Mouse (Mus musculus): ENCODE measurements around the gene Olfr826. TPM values are rescaled to one million over a fixed set of nuclear protein-coding genes. Genes with fewer than 3 reads are reported as not detected.
"Not testable (repeated sequence)": the region's sequence is repeated elsewhere in the genome, so short reads cannot be mapped to it uniquely, and the experiment has no call there.

Olfr826 gene
- polyA plus RNA-seq, 1 experiment from 2014 or later: not detected

DNA sequence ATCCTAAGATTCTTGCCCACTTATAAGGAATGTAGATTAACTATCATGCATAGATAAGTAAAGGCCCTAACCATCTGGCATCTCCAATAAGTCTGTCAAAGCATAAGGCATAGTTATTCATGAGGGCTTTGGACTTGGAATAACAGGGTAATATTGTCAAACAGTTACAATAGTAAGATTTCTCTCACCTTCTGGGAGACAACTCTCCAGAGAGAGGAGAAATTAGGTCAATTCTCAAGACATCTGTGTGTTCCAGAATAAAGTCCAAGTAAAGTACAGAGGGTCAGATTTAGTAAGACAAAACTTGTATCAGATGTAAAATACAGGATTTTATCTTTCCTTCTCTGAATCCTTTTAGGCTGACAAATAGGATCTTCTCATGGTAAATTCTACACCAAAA, 17.3 kb downstream of the Olfr826 start, which contains the start of gene Olfr825:
Gene Olfr825 (minus strand): TSS at position 101 of the 400 bp plus-strand sequence.
- Histone ChIP-seq H3K27ac (replicated peaks) (no peak within 1 kb of the TSS), H3K9ac (ENCODE audit: low read length) (no peak within 1 kb of the TSS), H3K4me3 (ENCODE audit: low read depth, low read length) (no peak within 1 kb of the TSS), H3K4me1 (replicated peaks; ENCODE audit: control insufficient read depth, insufficient read depth) (no peaks in the 10 kb centered on the region), H3K36me3 (ENCODE audit: control insufficient read depth, insufficient read depth, low read length) (no peaks in the 10 kb centered on the region), H3K9me3 (ENCODE audit: control insufficient read depth, low read length) (no peaks in the 10 kb centered on the region), H3K27me3 (ENCODE audit: control insufficient read depth, insufficient read depth, low read length) (no peaks in the 10 kb centered on the region), H3K4me2 (replicated peaks; ENCODE audit: low read depth) (no peak within 1 kb of the TSS)
- TF ChIP-seq EP300 (optimal IDR thresholded peaks at IDR 0.05) (no peak), CTCF (IDR thresholded peaks at IDR 0.05; ENCODE audit: low read depth) (no peak)
- DNase-seq (ENCODE audit: low spot score) (no peak), ATAC-seq (ENCODE audit: low FRiP score, low TSS enrichment) (no peak)

DNA sequence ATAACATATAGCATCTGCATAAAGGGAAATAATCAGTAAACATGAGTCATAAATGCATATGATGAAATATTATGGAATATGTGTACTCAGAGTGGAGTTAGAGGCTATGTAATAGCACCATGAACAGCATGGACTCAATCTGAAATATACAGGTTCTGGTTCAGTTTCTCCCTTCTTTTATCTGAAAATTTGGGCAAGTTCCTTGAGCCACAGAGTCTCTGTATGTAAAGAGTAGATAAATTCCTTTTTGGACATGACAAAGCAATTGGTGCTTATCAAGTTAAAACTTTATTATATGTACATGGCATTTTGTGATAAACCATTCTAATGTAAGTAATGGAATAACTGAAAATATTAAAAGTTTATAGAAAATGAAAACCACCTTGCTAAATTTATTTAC, 18.8 kb downstream of the Olfr826 start:
- no peak for TF ChIP-seq EP300 (optimal IDR thresholded peaks at IDR 0.05)
- no peak for TF ChIP-seq CTCF (IDR thresholded peaks at IDR 0.05; ENCODE audit: low read depth)
- DNase-seq (ENCODE audit: low spot score) (no peak), ATAC-seq (ENCODE audit: low FRiP score, low TSS enrichment) (no peak)
- Histone ChIP-seq H3K27me3 (ENCODE audit: control insufficient read depth, insufficient read depth, low read length) (no peaks in the 10 kb centered on the region), H3K36me3 (ENCODE audit: control insufficient read depth, insufficient read depth, low read length) (no peaks in the 10 kb centered on the region), H3K4me1 (replicated peaks; ENCODE audit: control insufficient read depth, insufficient read depth) (no peaks in the 10 kb centered on the region), H3K4me3 (ENCODE audit: low read depth, low read length) (no peak overlapping the region), H3K27ac (replicated peaks) (no peak overlapping the region), H3K9ac (ENCODE audit: low read length) (no peak overlapping the region), H3K9me3 (ENCODE audit: control insufficient read depth, low read length) (no peaks in the 10 kb centered on the region), H3K4me2 (replicated peaks; ENCODE audit: low read depth) (no peak overlapping the region)

DNA sequence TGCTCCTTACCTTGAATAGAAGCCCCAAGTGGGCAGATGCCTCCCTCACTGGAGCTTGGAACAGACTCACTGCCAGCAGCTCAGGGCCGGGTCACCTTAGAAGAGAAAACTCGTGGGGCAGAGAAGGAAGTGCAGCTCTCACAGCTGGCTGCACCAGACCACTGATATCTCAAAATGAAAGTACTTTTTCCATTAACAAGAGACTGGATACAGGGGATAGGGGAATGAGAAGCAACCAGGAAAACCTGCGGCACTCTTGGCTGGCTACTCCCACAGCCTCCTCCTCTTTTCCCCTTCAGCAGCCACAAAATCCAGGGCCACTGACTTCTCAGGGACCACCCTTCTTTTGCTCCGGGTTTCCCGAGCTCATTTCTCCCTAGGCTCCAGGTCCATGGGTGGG, 39.9 kb downstream of the Olfr826 start:
- no peak overlapping the region for H3K27ac ChIP-seq (replicated peaks)
- no peak for DNase-seq (ENCODE audit: low spot score)
- H3K36me3 ChIP-seq (ENCODE audit: control insufficient read depth, insufficient read depth, low read length): no peaks in the 10 kb centered on the region
- no peak for ATAC-seq (ENCODE audit: low FRiP score, low TSS enrichment)
- WGBS: 77% methylated on average over 5 of the region's 5 CpGs
- TF ChIP-seq EP300 (optimal IDR thresholded peaks at IDR 0.05) (no peak), CTCF (IDR thresholded peaks at IDR 0.05; ENCODE audit: low read depth) (no peak)
- no peaks in the 10 kb centered on the region for H3K27me3 ChIP-seq (ENCODE audit: control insufficient read depth, insufficient read depth, low read length)
- no peak overlapping the region for H3K4me3 ChIP-seq (ENCODE audit: low read depth, low read length)
- no peak overlapping the region for H3K9ac ChIP-seq (ENCODE audit: low read length)
- no peak overlapping the region for H3K4me2 ChIP-seq (replicated peaks; ENCODE audit: low read depth)
- H3K4me1 ChIP-seq (replicated peaks; ENCODE audit: control insufficient read depth, insufficient read depth): no peaks in the 10 kb centered on the region
- no peaks in the 10 kb centered on the region for H3K9me3 ChIP-seq (ENCODE audit: control insufficient read depth, low read length)

DNA sequence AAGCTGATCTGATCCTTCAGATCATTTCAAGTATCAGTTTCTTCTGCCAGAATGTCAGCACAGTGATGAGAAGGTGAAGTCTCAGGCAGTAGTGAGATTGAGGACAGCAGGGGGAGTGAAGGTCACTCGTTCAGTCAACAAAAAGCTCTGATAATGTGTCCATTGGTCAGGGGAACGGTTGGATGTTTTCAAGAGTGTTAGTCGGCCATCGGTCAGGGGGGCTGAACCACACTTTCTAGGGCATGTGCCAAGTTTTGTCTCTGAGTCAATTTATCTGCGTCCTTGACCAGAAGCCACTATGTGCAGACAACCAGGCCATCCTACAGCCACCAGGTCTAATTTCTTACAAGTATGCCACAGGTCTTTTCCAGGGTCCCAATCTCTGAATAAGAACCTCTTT, 41.5 kb downstream of the Olfr826 start:
- WGBS: 75% methylated on average over 5 of the region's 5 CpGs
- not testable (repeated sequence) for H3K4me2 ChIP-seq (replicated peaks; ENCODE audit: low read depth); H3K36me3 ChIP-seq (ENCODE audit: control insufficient read depth, insufficient read depth, low read length); H3K9me3 ChIP-seq (ENCODE audit: control insufficient read depth, low read length); H3K4me1 ChIP-seq (replicated peaks; ENCODE audit: control insufficient read depth, insufficient read depth); H3K27me3 ChIP-seq (ENCODE audit: control insufficient read depth, insufficient read depth, low read length); H3K27ac ChIP-seq (replicated peaks); H3K4me3 ChIP-seq (ENCODE audit: low read depth, low read length); ATAC-seq (ENCODE audit: low FRiP score, low TSS enrichment); H3K9ac ChIP-seq (ENCODE audit: low read length); DNase-seq (ENCODE audit: low spot score)

DNA sequence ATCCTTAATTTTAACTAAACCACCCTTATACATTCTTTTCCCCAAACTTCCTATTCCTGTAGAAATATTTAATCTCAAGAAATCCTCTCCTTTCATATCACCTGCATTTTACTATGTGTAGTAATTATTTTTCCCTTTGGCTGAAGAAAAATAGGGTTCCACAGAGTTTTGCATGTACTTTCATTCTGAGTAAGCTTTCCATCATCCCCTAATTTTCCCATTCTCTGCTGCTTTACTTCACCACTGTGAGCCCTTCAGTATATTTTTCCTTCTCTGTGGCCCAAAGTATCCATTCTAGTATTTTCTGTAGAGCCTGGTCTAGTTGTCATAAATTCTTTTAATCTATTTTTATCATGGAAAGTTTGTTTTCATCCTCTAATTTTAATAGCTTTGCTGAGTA, 49.2 kb downstream of the Olfr826 start:
- Histone ChIP-seq H3K36me3 (ENCODE audit: control insufficient read depth, insufficient read depth, low read length) (no peaks in the 10 kb centered on the region), H3K27ac (replicated peaks) (no peak overlapping the region), H3K9ac (ENCODE audit: low read length) (no peak overlapping the region), H3K4me3 (ENCODE audit: low read depth, low read length) (no peak overlapping the region), H3K9me3 (ENCODE audit: control insufficient read depth, low read length) (no peaks in the 10 kb centered on the region), H3K4me2 (replicated peaks; ENCODE audit: low read depth) (no peak overlapping the region), H3K4me1 (replicated peaks; ENCODE audit: control insufficient read depth, insufficient read depth) (no peaks in the 10 kb centered on the region), H3K27me3 (ENCODE audit: control insufficient read depth, insufficient read depth, low read length) (no peaks in the 10 kb centered on the region)
- TF ChIP-seq CTCF (IDR thresholded peaks at IDR 0.05; ENCODE audit: low read depth) (no peak), EP300 (optimal IDR thresholded peaks at IDR 0.05) (no peak)
- ATAC-seq (ENCODE audit: low FRiP score, low TSS enrichment) (no peak), DNase-seq (ENCODE audit: low spot score) (no peak)

DNA sequence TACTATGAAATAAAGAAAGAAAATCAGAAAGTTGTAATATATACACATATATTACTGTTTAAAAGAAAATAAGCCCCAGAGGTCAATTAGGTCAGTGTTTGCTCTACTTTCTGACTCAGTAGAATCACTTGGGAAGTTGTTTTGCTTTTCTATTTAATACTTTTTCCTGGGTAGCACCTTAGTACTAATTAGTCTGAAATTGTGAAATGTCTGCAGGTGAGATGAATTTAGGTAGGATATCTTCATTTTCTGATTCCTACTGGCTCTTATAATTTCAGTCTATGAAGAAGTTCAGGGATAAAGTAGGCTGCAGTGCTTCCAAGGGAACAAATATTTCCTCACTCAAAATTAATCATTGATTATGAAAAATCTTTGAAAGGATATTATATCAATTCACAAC, 54.1 kb downstream of the Olfr826 start, which contains the start of gene Olfr824:
Gene Olfr824 (minus strand): TSS at position 101 of the 400 bp plus-strand sequence.
- H3K4me3 ChIP-seq (ENCODE audit: low read depth, low read length); H3K27ac ChIP-seq (replicated peaks); H3K27me3 ChIP-seq (ENCODE audit: control insufficient read depth, insufficient read depth, low read length); H3K9me3 ChIP-seq (ENCODE audit: control insufficient read depth, low read length); ATAC-seq (ENCODE audit: low FRiP score, low TSS enrichment); H3K4me1 ChIP-seq (replicated peaks; ENCODE audit: control insufficient read depth, insufficient read depth); DNase-seq (ENCODE audit: low spot score); H3K9ac ChIP-seq (ENCODE audit: low read length); H3K36me3 ChIP-seq (ENCODE audit: control insufficient read depth, insufficient read depth, low read length); H3K4me2 ChIP-seq (replicated peaks; ENCODE audit: low read depth): not testable (repeated sequence)

Other genes starting within 250 kb of the Olfr826 start
- not detected in 2 replicates for gene Olfr818, start 235.1 kb downstream of the Olfr826 start, polyA plus RNA-seq (2015; fragmentation: Nextera tagmentation; extraction: Ambion mirVana)
- gene Olfr819, start 216.9 kb downstream of the Olfr826 start, polyA plus RNA-seq (2015; fragmentation: Nextera tagmentation; extraction: Ambion mirVana): not detected in 2 replicates
- not detected in 2 replicates for gene Olfr247, start 208.0 kb downstream of the Olfr826 start, polyA plus RNA-seq (2015; fragmentation: Nextera tagmentation; extraction: Ambion mirVana)
- 0.02 TPM in 1 of 2 replicates, not detected in the other for gene Gm10310, start 199.1 kb downstream of the Olfr826 start, polyA plus RNA-seq (2015; fragmentation: Nextera tagmentation; extraction: Ambion mirVana)
- not detected in 2 replicates for gene Olfr820, start 171.6 kb downstream of the Olfr826 start, polyA plus RNA-seq (2015; fragmentation: Nextera tagmentation; extraction: Ambion mirVana)
- gene Olfr821, start 153.8 kb downstream of the Olfr826 start, polyA plus RNA-seq (2015; fragmentation: Nextera tagmentation; extraction: Ambion mirVana): not detected in 2 replicates
- gene Olfr822, start 113.0 kb downstream of the Olfr826 start, polyA plus RNA-seq (2015; fragmentation: Nextera tagmentation; extraction: Ambion mirVana): 0.04 TPM in 1 of 2 replicates, not detected in the other
- not detected in 2 replicates for gene Olfr823, start 68.8 kb downstream of the Olfr826 start, polyA plus RNA-seq (2015; fragmentation: Nextera tagmentation; extraction: Ambion mirVana)
- gene Olfr824, start 54.2 kb downstream of the Olfr826 start, polyA plus RNA-seq (2015; fragmentation: Nextera tagmentation; extraction: Ambion mirVana): not detected in 2 replicates
- gene Olfr825, start 17.4 kb downstream of the Olfr826 start, polyA plus RNA-seq (2015; fragmentation: Nextera tagmentation; extraction: Ambion mirVana): not detected in 2 replicates
- gene Olfr827, start 30.2 kb upstream of the Olfr826 start, polyA plus RNA-seq (2015; fragmentation: Nextera tagmentation; extraction: Ambion mirVana): not detected in 2 replicates
- gene Neurod4, start 96.1 kb upstream of the Olfr826 start, polyA plus RNA-seq (2015; fragmentation: Nextera tagmentation; extraction: Ambion mirVana): 0.05 TPM in 1 of 2 replicates, not detected in the other
- 0.13 and 0.21 TPM in 2 replicates for gene Tespa1, start 138.7 kb upstream of the Olfr826 start, polyA plus RNA-seq (2015; fragmentation: Nextera tagmentation; extraction: Ambion mirVana)
- 0.01 TPM in 1 of 2 replicates, not detected in the other for gene Vmn2r84, start 210.1 kb upstream of the Olfr826 start, polyA plus RNA-seq (2015; fragmentation: Nextera tagmentation; extraction: Ambion mirVana)
- 0.01 TPM in 1 of 2 replicates, not detected in the other for gene Vmn2r85, start 245.5 kb upstream of the Olfr826 start, polyA plus RNA-seq (2015; fragmentation: Nextera tagmentation; extraction: Ambion mirVana)

Measured in stomach, postnatal 0 days (tissue).